Mouse (Mus musculus): ENCODE measurements around the gene Shf.
A peak's percentile ranks its signal among the peaks of the same experiment; 100 is the strongest.
"Not testable (repeated sequence)": the region's sequence is repeated elsewhere in the genome, so short reads cannot be mapped to it uniquely, and the experiment has no call there.

Gene Shf

DNA sequence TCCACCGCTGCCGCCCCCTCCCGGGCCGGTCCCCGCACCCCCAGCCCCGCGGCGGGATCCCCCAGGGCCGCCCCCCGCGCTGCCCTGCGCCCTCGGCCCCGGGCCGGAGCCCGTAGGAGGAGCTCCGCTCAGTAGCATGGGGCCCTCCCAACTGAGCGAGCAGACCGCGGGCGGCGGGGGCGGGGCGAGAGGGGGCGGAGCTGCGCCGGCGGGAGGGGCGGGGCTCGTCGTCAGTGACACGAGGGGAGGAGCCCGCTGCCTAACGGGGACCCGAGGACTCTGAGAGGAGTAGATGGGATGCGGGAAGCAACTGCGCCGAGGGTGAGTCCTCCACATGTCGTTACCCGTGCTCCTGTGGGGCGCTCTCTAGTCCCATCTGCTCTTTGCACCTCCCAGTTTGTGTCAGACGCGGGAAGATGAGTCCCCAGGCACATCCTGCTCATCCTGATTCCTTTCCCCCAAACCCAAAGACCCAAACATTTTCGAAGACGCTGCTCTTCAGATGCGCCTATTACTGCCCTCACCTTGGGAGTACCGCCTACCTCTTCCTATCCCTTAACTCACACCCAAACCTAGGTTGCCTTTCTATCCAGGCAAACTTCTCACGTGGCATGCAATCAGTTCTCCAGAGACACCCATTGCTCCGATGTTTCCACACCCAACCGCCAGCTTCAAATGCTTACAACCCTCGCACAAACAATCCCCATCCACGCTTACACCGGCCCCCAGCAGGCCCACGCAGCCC, at the start of gene Shf:
Shf (minus strand) TSS at position 168 of the 745 bp plus-strand sequence.
- DNase-seq = peak; percentile 94

DNA sequence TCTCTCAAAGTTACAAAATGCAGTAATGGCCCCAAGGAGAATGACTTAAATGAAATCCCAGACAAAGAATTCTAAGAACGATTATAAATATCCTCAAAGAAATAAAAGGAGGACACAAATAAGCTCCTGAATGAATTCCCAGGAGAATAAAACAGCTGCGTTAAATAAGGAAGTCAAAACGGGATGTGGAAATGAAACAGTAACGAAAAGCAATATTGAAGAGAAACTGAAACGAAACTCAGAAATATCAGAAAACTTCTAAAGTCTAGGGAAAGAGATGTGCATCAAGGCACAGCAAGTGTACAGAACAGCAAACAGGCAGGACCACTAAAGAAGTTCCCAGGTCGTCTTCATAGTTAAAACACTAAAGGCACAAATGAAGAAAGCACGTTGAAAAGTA, 40.0 kb upstream of the Shf start:
- DNase-seq = no peak

DNA sequence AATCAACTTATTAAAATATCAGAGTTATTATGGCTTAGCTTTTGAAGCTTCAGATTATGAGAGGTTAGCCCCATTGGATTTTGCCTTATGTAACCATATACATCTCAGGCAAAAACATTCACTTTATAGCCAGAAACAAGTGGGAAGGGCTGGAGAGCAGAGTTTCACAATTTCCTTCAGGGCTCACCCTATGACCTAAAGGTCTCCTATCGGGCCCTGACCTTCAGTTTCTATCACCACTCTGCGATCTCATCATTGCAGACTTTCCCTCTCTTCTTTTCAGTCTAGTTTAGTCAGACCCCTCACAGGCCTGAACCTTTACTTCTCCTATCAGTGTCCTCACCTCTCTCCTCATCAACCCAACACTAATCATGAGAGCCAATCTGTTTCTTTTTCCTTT, 38.6 kb upstream of the Shf start:
- DNase-seq = no peak

DNA sequence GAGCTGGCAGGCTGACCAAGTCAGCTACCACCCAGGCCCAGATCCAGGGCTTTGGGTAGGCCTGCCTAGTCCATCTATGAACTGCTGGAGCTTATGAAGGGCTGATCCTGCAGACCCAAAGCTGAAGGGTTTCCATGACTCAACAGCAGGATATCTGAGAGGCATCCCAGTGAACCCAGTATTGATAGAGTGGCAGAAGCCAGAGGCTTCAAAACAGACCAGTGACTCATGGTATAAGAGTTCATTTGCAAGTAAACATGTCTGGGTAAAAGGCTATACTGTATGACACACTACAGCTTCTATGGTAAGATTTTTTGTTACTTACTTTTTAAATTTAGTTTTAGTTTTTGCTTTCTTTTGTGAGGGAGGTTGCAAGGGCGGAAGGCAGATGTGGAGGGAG, 27.2 kb upstream of the Shf start:
- DNase-seq = no peak

DNA sequence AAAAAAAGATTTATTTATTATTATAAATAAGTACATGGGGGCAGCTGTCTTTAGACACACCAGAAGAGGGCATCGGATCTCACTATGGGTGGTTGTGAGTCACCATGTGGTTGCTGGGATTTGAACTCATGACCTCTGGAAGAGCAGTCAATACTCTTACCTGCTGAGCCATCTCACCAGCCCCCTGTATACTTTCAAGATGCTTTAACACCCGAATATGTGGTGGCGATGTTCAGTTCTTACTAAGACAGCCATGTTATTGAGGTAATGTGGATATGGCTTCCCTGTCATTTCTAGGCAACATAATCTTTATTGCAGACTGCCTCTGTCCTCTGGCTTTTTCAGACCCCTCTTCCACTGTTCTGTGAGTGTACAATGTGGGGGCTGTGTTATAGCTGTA, 18.2 kb upstream of the Shf start:
- not testable (repeated sequence) for DNase-seq

DNA sequence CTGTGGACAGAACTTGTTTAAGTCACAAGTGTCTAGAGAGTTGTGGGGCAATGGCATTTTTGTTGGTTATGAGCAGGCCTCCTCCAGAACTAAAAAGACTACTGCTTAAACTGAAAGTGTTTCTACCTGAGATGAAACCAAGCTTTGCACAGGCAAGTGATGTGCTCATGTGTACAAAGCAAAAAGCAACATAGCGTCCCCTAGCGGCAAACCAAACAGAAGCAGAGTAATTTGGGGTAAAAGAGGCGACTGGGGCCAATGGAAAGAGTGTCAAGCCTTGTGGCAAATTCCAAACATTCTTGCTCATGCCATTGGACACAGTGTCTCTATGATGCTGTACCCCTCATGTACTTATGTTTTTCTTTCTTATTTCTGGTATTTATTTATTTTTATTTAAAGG, 16.1 kb upstream of the Shf start:
- no peak for DNase-seq

DNA sequence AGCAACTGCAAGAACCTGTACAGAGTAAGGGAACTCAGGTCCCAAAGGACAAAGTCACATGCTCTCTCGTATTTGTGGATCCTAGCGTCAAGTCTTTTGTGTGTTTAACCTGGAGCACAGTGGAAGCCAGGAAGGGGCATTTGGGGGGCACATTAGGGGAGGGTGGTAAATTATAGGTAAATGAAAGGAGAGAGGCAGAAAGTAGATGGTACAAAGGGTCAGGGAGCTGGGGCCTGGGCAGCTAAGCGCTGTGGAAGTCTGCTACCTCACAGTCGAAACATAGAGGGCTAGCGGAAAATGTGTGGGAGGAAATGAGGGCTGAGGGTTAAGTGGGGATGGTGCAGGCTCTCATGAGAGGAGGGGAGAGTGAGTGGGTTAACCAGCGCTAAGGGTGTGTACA, 13.2 kb upstream of the Shf start:
- no peak for DNase-seq

DNA sequence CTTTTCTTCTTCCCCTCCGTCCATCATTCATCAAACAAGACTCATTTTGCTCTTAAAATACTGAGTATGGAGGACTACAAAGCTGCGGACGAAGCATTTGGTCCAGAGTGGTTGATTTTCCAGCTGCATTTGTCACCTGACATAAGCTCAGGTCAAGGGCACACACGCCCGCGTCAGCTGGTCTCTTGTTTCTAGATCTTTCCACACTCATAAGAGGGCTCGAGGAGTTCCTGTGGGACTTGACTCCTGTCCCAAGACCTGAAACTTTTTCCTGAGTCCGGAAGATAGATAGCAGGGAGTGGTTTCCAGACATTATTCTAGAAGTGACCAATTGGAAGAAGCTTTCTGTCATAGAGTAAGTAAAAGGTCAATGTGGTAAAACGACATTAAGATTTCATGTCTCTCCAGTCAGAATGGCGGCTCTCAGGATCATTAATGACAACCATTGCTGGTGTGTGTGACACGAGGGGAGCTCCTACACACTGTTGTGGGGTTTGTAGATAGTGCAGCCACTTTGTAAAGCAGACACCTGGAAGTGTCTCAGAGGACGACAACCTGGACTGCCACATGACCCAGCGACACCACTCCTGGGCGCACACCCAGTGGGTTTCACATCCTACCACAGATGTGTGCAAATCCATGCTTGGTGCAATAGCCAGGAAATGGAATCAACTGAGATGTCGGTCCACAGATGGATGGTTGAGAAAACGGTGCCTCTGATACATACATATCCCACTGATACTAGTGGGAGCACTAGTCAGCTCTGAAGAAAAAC, 12.6 kb upstream of the Shf start:
- DNase-seq = peak; percentile 33

DNA sequence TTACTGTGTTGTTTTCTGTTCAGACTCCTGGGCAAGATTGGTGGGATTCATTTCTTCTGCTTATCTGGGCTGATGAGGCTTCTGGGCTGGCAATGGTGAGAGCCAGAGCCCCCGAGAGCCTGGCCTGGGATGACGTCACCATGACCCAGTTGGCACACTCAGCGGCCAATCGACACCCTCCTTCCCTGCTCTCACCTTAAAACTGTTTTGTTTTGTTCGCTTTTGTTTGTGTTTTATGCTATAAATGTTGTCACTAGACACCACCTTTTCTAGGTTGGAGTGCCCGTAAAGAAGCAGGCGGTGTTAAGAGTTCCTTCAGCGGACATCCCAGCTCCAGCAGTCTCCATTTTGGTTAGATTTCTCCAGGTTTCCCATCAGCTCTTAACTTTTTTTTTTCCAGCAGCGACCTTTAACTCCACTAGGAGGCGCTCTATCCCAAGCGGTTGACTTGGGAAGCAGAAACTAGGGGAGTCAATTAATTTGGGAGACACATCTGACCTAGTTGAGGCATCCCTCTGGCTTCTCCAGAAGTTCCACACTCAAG, 11.9 kb upstream of the Shf start:
- peak; percentile 78 for DNase-seq

DNA sequence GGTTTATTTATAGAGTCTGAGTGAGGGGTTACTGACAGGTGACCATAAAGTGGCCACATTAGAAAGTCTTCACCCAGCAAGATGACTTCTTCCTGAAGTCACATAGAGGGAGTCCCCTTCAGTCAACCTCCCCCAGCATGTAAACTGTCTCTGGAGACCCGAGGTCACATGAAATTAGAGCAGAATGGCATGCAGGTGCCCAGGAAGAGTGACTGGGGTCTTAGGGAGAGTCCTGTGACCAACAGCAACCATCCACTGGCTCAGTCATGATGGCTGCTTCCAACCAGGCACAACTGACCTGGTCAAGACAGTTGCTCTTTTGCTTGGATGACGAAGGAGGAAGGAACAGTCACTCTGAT, 10.3 kb upstream of the Shf start:
- peak; percentile 43 for DNase-seq

DNA sequence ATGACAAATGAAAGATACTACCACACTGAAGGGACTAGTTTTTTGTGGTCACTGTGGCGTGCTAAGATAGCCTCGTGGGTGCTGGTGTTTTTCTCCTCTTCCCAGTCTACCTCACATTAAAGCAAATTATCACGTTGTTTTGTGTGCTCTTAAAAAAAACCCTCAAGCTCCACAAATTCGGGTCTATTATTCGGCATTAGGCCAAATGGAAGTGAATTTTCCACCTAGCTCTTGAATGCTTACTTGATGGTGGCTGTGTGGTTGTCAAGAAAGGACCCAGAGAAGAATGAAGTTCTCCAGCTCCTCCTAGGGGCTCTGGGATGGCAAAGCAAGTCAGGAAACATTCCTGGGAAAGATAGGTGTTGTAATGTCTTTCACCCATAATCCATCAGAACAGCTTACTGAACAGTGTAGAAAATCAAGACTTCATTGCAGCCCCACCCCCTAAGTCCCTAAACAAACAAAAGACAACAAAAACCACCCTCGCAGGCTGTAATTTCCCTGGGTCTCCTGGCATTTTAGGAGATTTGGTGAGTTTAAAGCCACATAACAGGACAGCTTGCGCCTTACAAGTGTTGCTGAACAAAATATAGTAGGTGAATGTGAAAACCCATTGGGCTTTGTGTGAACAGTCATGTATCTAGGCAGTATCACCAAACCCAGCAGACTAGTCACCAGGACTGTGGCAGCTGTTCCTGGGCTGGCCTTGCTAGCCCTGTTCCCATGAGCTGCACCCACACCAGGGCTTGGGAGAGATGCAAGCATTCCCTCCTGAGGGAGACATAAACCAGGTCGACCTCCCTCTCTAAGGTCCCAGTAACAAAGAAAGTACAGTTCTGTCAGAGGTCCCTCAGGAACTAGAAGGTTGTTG, 9.7 kb upstream of the Shf start:
- peak; percentile 73 for DNase-seq

DNA sequence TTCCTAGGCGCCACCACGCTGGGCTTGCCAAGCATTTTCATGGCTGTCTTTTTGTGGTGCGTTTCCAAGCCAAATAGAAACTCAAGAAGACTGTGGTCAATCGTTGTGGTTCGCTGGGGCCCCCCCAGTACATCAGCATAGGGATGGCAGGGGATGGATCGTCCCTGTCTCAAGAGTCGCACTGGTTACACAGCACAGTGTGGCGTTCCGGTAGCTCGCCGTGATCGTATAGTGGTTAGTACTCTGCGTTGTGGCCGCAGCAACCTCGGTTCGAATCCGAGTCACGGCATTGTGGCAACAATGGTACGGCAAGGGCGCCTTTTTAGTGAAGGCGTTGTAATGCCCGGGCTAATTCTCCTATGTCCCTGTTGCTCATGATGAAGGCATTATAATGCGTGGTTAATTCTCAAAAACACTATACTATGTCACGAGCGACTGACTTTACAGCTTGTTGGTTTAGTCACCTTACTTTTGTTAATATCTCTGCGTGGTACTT, 8.8 kb upstream of the Shf start:
- DNase-seq = no peak

DNA sequence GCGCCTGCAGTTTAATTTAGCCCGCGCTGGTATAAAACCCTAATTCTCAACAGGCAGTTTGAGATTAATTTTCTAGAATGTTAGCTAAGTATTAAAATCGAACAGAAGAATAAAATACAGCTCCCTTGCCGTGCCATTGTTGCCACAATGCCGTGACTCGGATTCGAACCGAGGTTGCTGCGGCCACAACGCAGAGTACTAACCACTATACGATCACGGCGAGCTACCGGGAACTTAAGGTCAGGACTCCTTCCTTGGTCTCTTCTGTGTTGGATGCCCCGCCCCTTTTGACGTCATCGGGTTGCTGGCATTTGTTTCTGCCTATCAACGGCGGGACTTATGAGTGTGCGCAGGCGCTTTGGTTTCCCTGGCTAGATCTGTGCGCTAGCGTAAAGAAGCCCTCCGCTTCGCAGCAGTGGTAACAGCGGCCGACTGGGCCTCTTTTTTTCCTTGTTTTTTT, 8.3 kb upstream of the Shf start:
- DNase-seq = peak; percentile 97

DNA sequence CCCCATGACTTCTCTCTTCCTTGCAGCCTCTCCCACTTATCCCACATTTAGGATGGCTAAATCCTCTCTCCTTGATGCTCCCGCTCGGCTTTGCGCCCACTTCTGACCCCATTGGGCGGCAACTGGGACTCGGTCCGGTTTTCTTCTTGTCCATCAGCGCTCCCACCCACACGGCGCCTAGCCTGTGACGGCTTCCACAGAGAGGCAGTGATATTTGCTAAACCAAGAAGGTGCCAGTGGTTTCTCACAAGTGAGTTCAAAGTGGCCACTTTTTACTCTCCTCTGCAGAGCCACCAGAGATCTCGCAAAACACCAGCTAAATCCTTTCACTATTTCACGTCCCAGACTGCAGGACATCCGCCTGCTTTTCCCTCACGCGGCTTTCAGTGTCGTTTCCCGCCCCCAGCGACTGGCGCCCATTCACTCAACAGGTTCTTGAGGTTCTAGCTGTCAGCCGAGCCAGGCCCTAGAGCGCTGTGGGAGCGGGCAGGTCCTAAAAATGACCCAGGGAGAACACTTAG, 7.1 kb upstream of the Shf start:
- DNase-seq = peak; percentile 72

DNA sequence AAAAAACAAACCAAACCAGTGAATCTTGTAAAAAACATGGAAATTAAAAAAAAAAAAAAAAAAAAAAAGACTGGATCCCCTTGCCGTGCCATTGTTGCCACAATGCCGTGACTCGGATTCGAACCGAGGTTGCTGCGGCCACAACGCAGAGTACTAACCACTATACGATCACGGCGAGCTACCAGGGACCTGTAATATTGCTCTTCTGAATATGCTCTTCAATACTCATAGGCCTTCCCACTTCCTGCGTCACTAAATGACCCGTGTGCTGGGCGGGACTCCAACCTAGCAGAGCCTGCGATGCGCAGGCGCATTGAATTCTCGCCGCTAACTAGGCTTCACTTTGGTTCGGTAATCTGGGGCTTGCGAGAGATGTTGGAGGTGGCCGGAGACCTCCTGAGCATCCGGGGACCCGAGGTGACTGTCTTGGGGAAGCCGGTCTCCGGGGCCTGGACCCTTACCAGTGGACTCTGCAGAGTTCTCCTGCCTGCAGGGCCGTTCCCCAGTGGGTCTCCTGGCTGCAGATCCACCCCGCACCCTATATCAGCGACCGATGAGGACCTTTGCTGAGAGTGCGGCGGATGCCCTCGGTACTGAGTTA, 6.5 kb upstream of the Shf start:
- DNase-seq = peak; percentile 98

DNA sequence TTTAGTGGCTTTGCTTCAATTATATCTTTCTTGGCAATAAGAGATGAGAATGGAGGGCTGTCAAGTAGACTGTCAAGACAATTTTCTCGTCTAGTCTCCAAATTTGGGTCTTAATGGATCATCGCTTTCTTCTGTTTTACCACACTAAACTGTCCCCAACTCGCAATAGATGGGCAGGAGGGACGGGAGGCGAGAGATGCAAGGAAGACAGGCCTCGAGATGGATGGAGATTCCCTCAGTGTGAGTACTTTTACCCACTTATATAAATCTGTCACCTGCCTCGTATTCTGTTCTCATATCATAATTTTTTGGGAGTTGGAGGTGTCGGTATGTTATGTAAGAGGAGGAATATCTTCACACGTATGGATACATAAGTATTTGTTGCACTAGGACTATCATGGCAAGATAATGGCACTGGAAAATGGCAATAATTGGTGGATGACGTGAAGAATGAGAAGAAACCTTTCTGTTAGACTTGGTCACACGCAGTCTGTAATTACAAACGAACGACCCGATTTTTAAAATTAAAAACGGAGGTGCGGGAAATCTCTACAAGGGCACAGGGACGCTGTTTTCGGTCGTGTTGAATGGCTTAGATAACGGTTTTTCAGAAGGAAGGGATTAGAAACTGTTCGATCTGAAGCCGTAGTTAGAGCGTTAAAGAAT, 5.8 kb upstream of the Shf start:
- DNase-seq = peak; percentile 57

DNA sequence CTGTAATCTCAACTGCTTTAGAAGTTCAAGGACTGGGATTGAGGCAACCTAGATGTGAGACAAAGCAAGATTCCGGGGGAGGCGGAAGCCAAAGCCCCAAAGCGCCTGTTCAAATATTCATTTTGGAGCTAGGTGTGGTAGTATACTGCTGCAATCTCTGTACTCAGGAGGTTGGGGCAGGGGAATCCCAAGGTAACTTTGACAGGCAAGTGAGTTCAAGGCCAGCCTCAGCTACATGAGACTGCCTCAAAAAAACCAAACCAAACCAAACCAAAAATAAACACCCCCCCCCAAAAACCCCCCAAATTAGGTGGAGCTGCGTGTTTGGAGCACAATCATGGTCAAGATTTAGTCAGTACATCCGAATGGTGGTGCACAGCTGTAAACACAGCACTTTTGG, 5.0 kb upstream of the Shf start:
- DNase-seq = peak; percentile 35

DNA sequence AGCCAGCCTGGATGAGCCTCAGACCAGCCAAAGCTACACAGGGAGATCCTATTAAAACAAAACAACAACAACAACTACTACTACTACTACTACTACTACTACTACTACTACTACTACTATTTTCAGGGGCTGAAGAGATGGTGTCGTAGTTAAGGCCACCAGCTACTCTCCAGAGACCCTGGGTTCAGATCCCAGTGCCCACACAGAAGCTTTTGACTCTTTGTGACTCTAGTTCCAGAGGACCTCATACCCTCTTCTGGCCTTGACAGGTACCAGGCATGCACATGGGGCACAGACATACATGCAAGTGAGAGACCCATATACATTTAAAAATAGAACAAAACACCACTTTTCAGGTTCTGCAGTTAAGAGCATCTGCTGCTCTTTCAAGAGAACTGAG, 3.6 kb upstream of the Shf start:
- DNase-seq = no peak

DNA sequence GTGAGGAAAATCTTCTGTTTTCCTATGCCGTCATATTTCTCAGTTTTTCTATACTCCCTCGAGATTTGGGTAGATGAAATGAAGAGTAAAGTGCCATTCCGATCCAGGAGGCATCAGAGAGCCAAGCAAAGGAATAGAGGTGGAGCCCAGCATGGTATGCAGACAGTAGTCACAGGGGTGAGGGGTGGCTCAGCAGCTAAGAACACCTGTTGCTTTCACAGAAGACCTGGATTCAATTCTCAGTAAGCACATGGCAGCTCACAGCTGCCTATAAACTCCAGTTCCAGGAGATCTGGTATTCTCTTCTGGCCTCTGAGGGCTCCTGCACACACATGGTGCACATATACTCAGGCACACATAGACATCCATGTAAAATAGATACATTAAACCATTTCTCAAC, 3.1 kb upstream of the Shf start:
- peak; percentile 15 for DNase-seq

DNA sequence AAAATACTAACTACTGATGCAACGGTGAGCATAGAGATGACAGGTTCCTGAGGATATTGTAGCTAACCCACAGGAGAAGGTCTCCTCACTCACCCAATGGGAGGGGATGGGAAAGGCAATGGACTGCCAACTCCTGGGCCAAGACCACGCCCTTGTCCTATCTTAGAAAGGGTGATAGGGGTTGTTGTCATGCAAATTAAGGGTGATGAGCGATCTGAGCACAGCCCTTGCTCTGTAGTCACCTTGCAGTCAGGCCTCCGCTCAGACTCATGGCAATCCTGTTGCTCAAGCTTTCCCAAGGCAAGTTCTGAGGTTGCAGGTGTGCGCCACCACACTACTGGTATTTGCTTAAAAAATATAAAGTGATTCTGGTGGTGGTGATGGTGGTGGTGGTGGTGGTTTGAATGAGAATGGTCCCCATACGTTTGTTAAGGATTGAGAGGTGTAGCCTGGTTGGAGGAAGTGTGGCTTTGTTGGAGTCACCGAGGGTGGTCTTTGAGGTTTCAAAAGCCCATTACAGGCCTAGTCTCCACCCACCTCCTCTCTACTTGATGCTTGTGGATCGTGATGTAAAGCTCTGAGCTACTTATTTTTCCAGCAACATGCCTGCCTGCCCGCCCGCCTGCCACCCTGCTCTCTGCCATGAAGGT, 1.3 kb upstream of the Shf start:
- peak; percentile 59 for DNase-seq
